Mouse (Mus musculus) forebrain, embryonic 14.5 days (tissue): ENCODE results near the gene Lrrc3c. TPM values are rescaled to one million over a fixed set of nuclear protein-coding genes. Genes with fewer than 3 reads are reported as not detected.
"Not testable (repeated sequence)": the region's sequence is repeated elsewhere in the genome, so short reads cannot be mapped to it uniquely, and the experiment has no call there.

Experiments
- ATAC-seq: fragments of 200-750 bp; cut with Nextera tagmentation; 2 replicates; pipeline ENCODE4 v1.8.0; 2017; ENCODE audit warnings: mild to moderate bottlenecking, moderate library complexity
- DNase-seq: peaks from one replicate; pipeline ENCODE4 v3.0.0-alpha.2; 2015; ENCODE audit warnings: low spot score
- H3K27ac ChIP-seq: fragments of 300-500 bp; sonication (generic); 2 replicates; pipeline ENCODE4 v1.5.1; 2014; ENCODE audit warnings: low read depth, mild to moderate bottlenecking, control low read depth, low read length, moderate library complexity
- H3K27me3 ChIP-seq: fragments of 300-500 bp; sonication (generic); replicated peaks from 2 replicates; pipeline ENCODE4 v1.6.1; 2014; ENCODE audit warnings: low read length, control low read depth, mixed read lengths; ENCODE audit not compliant: control insufficient read depth, insufficient read depth
- H3K36me3 ChIP-seq: fragments of 300-500 bp; sonication (generic); 2 replicates; pipeline ENCODE4 v1.6.1; 2014; ENCODE audit warnings: low read length, control low read depth; ENCODE audit not compliant: control insufficient read depth, insufficient read depth
- H3K4me1 ChIP-seq: fragments of 300-500 bp; sonication (generic); 2 replicates; pipeline ENCODE4 v1.6.1; 2014; ENCODE audit warnings: antibody characterized with exemption, low read length, control low read depth; ENCODE audit not compliant: control insufficient read depth, insufficient read depth
- H3K4me2 ChIP-seq: fragments of 300-500 bp; sonication (generic); 2 replicates; pipeline ENCODE4 v1.6.1; 2014; ENCODE audit warnings: mild to moderate bottlenecking, control low read depth, low read length
- H3K4me3 ChIP-seq: fragments of 300-500 bp; sonication (generic); 2 replicates; pipeline ENCODE4 v1.5.1; 2014; ENCODE audit warnings: low read depth, low read length, control low read depth
- H3K9ac ChIP-seq: fragments of 300-500 bp; sonication (generic); 2 replicates; pipeline ENCODE4 v1.6.1; 2014; ENCODE audit warnings: mild to moderate bottlenecking, low read length, control low read depth, moderate library complexity
- H3K9me3 ChIP-seq: fragments of 300-500 bp; sonication (generic); replicated peaks from 2 replicates; pipeline ENCODE4 v1.6.1; 2016; ENCODE audit warnings: low read length, control low read depth, mixed read lengths; ENCODE audit not compliant: control insufficient read depth
- WGBS: fragments of 180-500 bp; shearing (Covaris S2); extraction: QIAGEN DNeasy Blood & Tissue Kit; methylation state at CpG from one replicate; pipeline ENCODE4 v1.1.7; 2014; 5-methylcytosine and 5-hydroxymethylcytosine counted together
- polyA plus RNA-seq: library from polyadenylated mRNA; unstranded; fragments of >200 nt; fragmentation: Nextera tagmentation; extraction: Ambion mirVana; gene quantifications from 2 replicates; pipeline ENCODE4 v1.2.1, GENCODE M21; 2014

The Lrrc3c gene
- polyA plus RNA-seq, 1 experiment from 2014 or later = not detected

GRCm38 (mm10) chr11:98603953-98604352, 5.9 kb downstream of the Lrrc3c start:
- Histone ChIP-seq H3K27ac (no peak overlapping the region), H3K27me3 (no peaks in the 10 kb centered on the region), H3K9me3 (no peaks in the 10 kb centered on the region), H3K4me1 (no peaks in the 10 kb centered on the region), H3K4me2 (no peak overlapping the region), H3K9ac (no peak overlapping the region), H3K4me3 (no peak overlapping the region), H3K36me3 (no peaks in the 10 kb centered on the region)
- DNase-seq = no peak
- 82% methylated on average over 2 of the region's 2 CpGs for WGBS
- no peak for ATAC-seq

GRCm38 (mm10) chr11:98604911-98605310, 6.8 kb downstream of the Lrrc3c start:
- WGBS = 68% methylated on average over 6 of the region's 6 CpGs
- not testable (repeated sequence) for H3K27ac ChIP-seq, ATAC-seq, DNase-seq, H3K4me1 ChIP-seq, H3K36me3 ChIP-seq, H3K27me3 ChIP-seq, H3K9ac ChIP-seq, H3K4me2 ChIP-seq, H3K9me3 ChIP-seq, H3K4me3 ChIP-seq

GRCm38 (mm10) chr11:98606763-98607162, 8.7 kb downstream of the Lrrc3c start:
- ATAC-seq (no peak), DNase-seq (peak; percentile 87)
- Histone ChIP-seq H3K9ac (no peak overlapping the region), H3K36me3 (no peaks in the 10 kb centered on the region), H3K4me2 (no peak overlapping the region), H3K27me3 (no peaks in the 10 kb centered on the region), H3K27ac (no peak overlapping the region), H3K4me1 (no peaks in the 10 kb centered on the region), H3K9me3 (no peaks in the 10 kb centered on the region), H3K4me3 (no peak overlapping the region)
- 9% methylated on average over 3 of the region's 3 CpGs for WGBS

- no peak overlapping the region for H3K9ac ChIP-seq
- 96% methylated on average over 13 of the region's 13 CpGs for WGBS
- no peak overlapping the region for H3K4me2 ChIP-seq
- H3K4me1 ChIP-seq = no peaks in the 10 kb centered on the region
- no peaks in the 10 kb centered on the region for H3K9me3 ChIP-seq
- H3K27ac ChIP-seq = no peak overlapping the region
- no peaks in the 10 kb centered on the region for H3K27me3 ChIP-seq
- H3K4me3 ChIP-seq = no peak overlapping the region
- ATAC-seq (no peak), DNase-seq (no peak)
- no peaks in the 10 kb centered on the region for H3K36me3 ChIP-seq
These were observed 22.7 kb downstream of the Lrrc3c start for GRCm38 (mm10) chr11:98620791-98621190.

GRCm38 (mm10) chr11:98623981-98624380, 25.9 kb downstream of the Lrrc3c start:
- H3K27ac ChIP-seq, H3K27me3 ChIP-seq, H3K4me3 ChIP-seq, H3K4me2 ChIP-seq, DNase-seq, ATAC-seq, H3K36me3 ChIP-seq, H3K9me3 ChIP-seq, H3K4me1 ChIP-seq, H3K9ac ChIP-seq: not testable (repeated sequence)
- WGBS = 81% methylated on average over 6 of the region's 6 CpGs

- not testable (repeated sequence) for H3K4me2 ChIP-seq, ATAC-seq, H3K4me1 ChIP-seq, H3K9me3 ChIP-seq, H3K27me3 ChIP-seq, DNase-seq, H3K36me3 ChIP-seq, H3K4me3 ChIP-seq, H3K9ac ChIP-seq, H3K27ac ChIP-seq
- 91% methylated on average over 2 of the region's 2 CpGs for WGBS
These were observed 26.3 kb downstream of the Lrrc3c start for GRCm38 (mm10) chr11:98624381-98624780.

GRCm38 (mm10) chr11:98625611-98626410, 27.7 kb downstream of the Lrrc3c start, which contains the start of the genes Gm12355 and Gsdma3:
Gm12355 (minus strand) TSS chr11:98625661.
Gsdma3 (plus strand) TSS chr11:98626360.
- H3K9ac ChIP-seq = no peak within 1 kb of the TSS
- H3K9me3 ChIP-seq = no peaks in the 10 kb centered on the region
- H3K27ac ChIP-seq = no peak within 1 kb of the TSS
- H3K4me3 ChIP-seq = no peak within 1 kb of the TSS
- 88% methylated on average over 10 of the region's 10 CpGs for WGBS
- no peaks in the 10 kb centered on the region for H3K36me3 ChIP-seq
- H3K4me2 ChIP-seq = no peak within 1 kb of the TSS
- ATAC-seq = no peak
- no peaks in the 10 kb centered on the region for H3K27me3 ChIP-seq
- no peaks in the 10 kb centered on the region for H3K4me1 ChIP-seq
- no peak for DNase-seq

- ATAC-seq (no peak), DNase-seq (no peak)
- Histone ChIP-seq H3K27ac (no peak overlapping the region), H3K4me1 (no peaks in the 10 kb centered on the region), H3K9me3 (no peaks in the 10 kb centered on the region), H3K4me2 (no peak overlapping the region), H3K36me3 (no peaks in the 10 kb centered on the region), H3K27me3 (0 out of 2 replicates have a peak, but pooled peaks cover 4% of the 10 kb centered on the region), H3K4me3 (no peak overlapping the region), H3K9ac (no peak overlapping the region)
- WGBS = 99% methylated on average over 3 of the region's 3 CpGs
These were observed 30.6 kb downstream of the Lrrc3c start for GRCm38 (mm10) chr11:98628706-98629105.

- no peak for ATAC-seq
- Histone ChIP-seq H3K27me3 (0 out of 2 replicates have a peak, but pooled peaks cover 4% of the 10 kb centered on the region), H3K4me2 (no peak overlapping the region), H3K27ac (no peak overlapping the region), H3K36me3 (no peaks in the 10 kb centered on the region), H3K4me3 (no peak overlapping the region), H3K9me3 (no peaks in the 10 kb centered on the region), H3K9ac (no peak overlapping the region), H3K4me1 (no peaks in the 10 kb centered on the region)
- WGBS = 88% methylated on average over 5 of the region's 5 CpGs
- no peak for DNase-seq
These were observed 32.6 kb downstream of the Lrrc3c start for GRCm38 (mm10) chr11:98630646-98631045.
